Mouse (Mus musculus): ENCODE measurements around the gene Plscr3.

Plscr3 gene

GRCm38 (mm10) chr11:69846198-69846680, at the start of gene Plscr3:
Gene Plscr3, plus strand, starts transcription at chr11:69846376.
- DNase-seq = peak; percentile 92

GRCm38 (mm10) chr11:69797924-69798323, 48.3 kb upstream of the Plscr3 start:
- DNase-seq = no peak

GRCm38 (mm10) chr11:69799394-69800137, 46.6 kb upstream of the Plscr3 start:
- no peak for DNase-seq

- DNase-seq = no peak
Measured at GRCm38 (mm10) chr11:69800138-69800391, 46.1 kb upstream of the Plscr3 start.

GRCm38 (mm10) chr11:69800392-69801197, 45.6 kb upstream of the Plscr3 start:
- no peak for DNase-seq

GRCm38 (mm10) chr11:69801379-69801977, 44.7 kb upstream of the Plscr3 start, which contains the start of gene Fgf11:
Gene Fgf11, minus strand, starts transcription at chr11:69801857.
- DNase-seq = no peak

- no peak for DNase-seq
Measured at GRCm38 (mm10) chr11:69802648-69803105, 43.5 kb upstream of the Plscr3 start.

- no peak for DNase-seq
Measured at GRCm38 (mm10) chr11:69803328-69803727, 42.8 kb upstream of the Plscr3 start.

- DNase-seq = no peak
Measured at GRCm38 (mm10) chr11:69803786-69804651, 42.2 kb upstream of the Plscr3 start.

- no peak for DNase-seq
Measured at GRCm38 (mm10) chr11:69804652-69804940, 41.6 kb upstream of the Plscr3 start.

GRCm38 (mm10) chr11:69804972-69805909, 40.9 kb upstream of the Plscr3 start, which contains the start of gene Tmem102:
Gene Tmem102, minus strand, starts transcription at chr11:69805624.
- no peak for DNase-seq

GRCm38 (mm10) chr11:69806378-69806777, 39.8 kb upstream of the Plscr3 start:
- no peak for DNase-seq

- no peak for DNase-seq
Measured at GRCm38 (mm10) chr11:69807641-69808040, 38.5 kb upstream of the Plscr3 start.

- no peak for DNase-seq
Measured at GRCm38 (mm10) chr11:69810280-69810679, 35.9 kb upstream of the Plscr3 start.

- no peak for DNase-seq
Measured at GRCm38 (mm10) chr11:69815155-69815554, 31.0 kb upstream of the Plscr3 start, which contains the start of gene Gm39566. Gene Gm39566, minus strand, starts transcription at chr11:69815298.

- no peak for DNase-seq
Measured at GRCm38 (mm10) chr11:69816520-69816919, 29.7 kb upstream of the Plscr3 start.

GRCm38 (mm10) chr11:69818365-69818764, 27.8 kb upstream of the Plscr3 start, which contains the start of gene Spem2:
Gene Spem2, minus strand, starts transcription at chr11:69818465.
- DNase-seq = no peak

- no peak for DNase-seq
Measured at GRCm38 (mm10) chr11:69818871-69819270, 27.3 kb upstream of the Plscr3 start.

- DNase-seq = no peak
Measured at GRCm38 (mm10) chr11:69822080-69822479, 24.1 kb upstream of the Plscr3 start, which contains the start of gene Spem1. Gene Spem1, minus strand, starts transcription at chr11:69822180.

GRCm38 (mm10) chr11:69823456-69823855, 22.7 kb upstream of the Plscr3 start:
- peak; percentile 36 for DNase-seq

GRCm38 (mm10) chr11:69828832-69829231, 17.3 kb upstream of the Plscr3 start:
- peak; percentile 34 for DNase-seq

Data from cerebellum, adult 9-10 months (tissue).